In genomic region chr2:27654321-27655232, GRCm38 (mm10) we compare ENCODE assay signal across 1 mouse cellular context.
A peak's percentile ranks its signal among the peaks of the same experiment; 100 is the strongest.
TF ChIP-seq lines count a peak whose summit lies in the region.

No protein-coding gene starts in this region.

TF ChIP-seq in MEL, 35 proteins besides CTCF, POLR2A, EP300 and RAD21 (continued from another document):
- no peak for TF ChIP-seq SMC3 (IDR thresholded peaks at IDR 0.05; ENCODE audit: low read depth, low read length)
- no peak for TF ChIP-seq MAZ (IDR thresholded peaks at IDR 0.05; ENCODE audit: low read depth, low read length)
- TF ChIP-seq ZMIZ1 (IDR thresholded peaks at IDR 0.05; ENCODE audit: low read depth, low read length) = no peak
- TF ChIP-seq HCFC1 (IDR thresholded peaks at IDR 0.05; ENCODE audit: low read depth, low read length) = no peak
- TF ChIP-seq ZNF384 (IDR thresholded peaks at IDR 0.05; ENCODE audit: low read depth, low read length) = no peak
- TF ChIP-seq KAT2A (conservative IDR thresholded peaks at IDR 0.05; ENCODE audit: low read depth, low read length) = no peak
- no peak for TF ChIP-seq NELFE (IDR thresholded peaks at IDR 0.05; ENCODE audit: low read depth, low read length)
- TF ChIP-seq POLR2AphosphoS2 (IDR thresholded peaks at IDR 0.05; ENCODE audit: low read length) = no peak
- TF ChIP-seq ETS1 (IDR thresholded peaks at IDR 0.05; ENCODE audit: low read depth, low read length) = 0 out of 2 replicates have a peak, but pooled peaks have one; percentile 25
- no peak for TF ChIP-seq TBP (IDR thresholded peaks at IDR 0.05; ENCODE audit: low read depth, low read length)
- no peak for TF ChIP-seq MAFK (IDR thresholded peaks at IDR 0.05; ENCODE audit: borderline replicate concordance, low read depth, low read length)
- no peak for TF ChIP-seq ZKSCAN1 (IDR thresholded peaks at IDR 0.05; ENCODE audit: low read depth, low read length)
- no peak for TF ChIP-seq CHD2 (IDR thresholded peaks at IDR 0.05; ENCODE audit: low read length)
- peak; percentile 35; the same call in 1 of the 2 replicates for TF ChIP-seq TAL1 (IDR thresholded peaks at IDR 0.05; ENCODE audit: low read length)
- no peak for TF ChIP-seq MEF2A (IDR thresholded peaks at IDR 0.05; ENCODE audit: extremely low read depth, insufficient replicate concordance, low read depth, low read length, poor library complexity, severe bottlenecking)
- TF ChIP-seq MAX (IDR thresholded peaks at IDR 0.05; ENCODE audit: low read length) = no peak
- no peak for TF ChIP-seq POLR2AphosphoS5 (IDR thresholded peaks at IDR 0.05; ENCODE audit: borderline replicate concordance, low read depth, low read length)
- TF ChIP-seq MYC (IDR thresholded peaks at IDR 0.05; ENCODE audit: low read depth, low read length) = no peak
- no peak for TF ChIP-seq MYB (IDR thresholded peaks at IDR 0.05; ENCODE audit: low read depth, low read length)
- no peak for TF ChIP-seq JUND (IDR thresholded peaks at IDR 0.05; ENCODE audit: low read depth, low read length)
- peak; percentile 81 for TF ChIP-seq TCF12 (IDR thresholded peaks at IDR 0.05; ENCODE audit: low read depth, low read length)
- TF ChIP-seq MXI1 (IDR thresholded peaks at IDR 0.05; ENCODE audit: low read depth, low read length) = 0 out of 2 replicates have a peak, but pooled peaks have one; percentile 36
- no peak for TF ChIP-seq USF2 (IDR thresholded peaks at IDR 0.05; ENCODE audit: borderline replicate concordance in 1 of 2, insufficient read depth in 1 of 2, low read depth in 1 of 2, low read length in 2 of 2)
- no peak for TF ChIP-seq USF1 (IDR thresholded peaks at IDR 0.05; ENCODE audit: low read depth, low read length)
- peak; percentile 67 for TF ChIP-seq GATA1 (IDR thresholded peaks at IDR 0.05; ENCODE audit: low read depth, low read length)
- TF ChIP-seq ELF1 (IDR thresholded peaks at IDR 0.05; ENCODE audit: low read depth, low read length) = no peak
- no peak for TF ChIP-seq GABPA (IDR thresholded peaks at IDR 0.05; ENCODE audit: low read depth, low read length)
- no peak for TF ChIP-seq CHD1 (IDR thresholded peaks at IDR 0.05; ENCODE audit: low read depth, low read length)
- peak; percentile 53 for TF ChIP-seq SIN3A (IDR thresholded peaks at IDR 0.05; ENCODE audit: low read length)
- TF ChIP-seq E2F4 (IDR thresholded peaks at IDR 0.05; ENCODE audit: borderline replicate concordance, low read depth, low read length) = no peak
- TF ChIP-seq NRF1 (IDR thresholded peaks at IDR 0.05; ENCODE audit: insufficient read depth, low read depth, low read length, poor library complexity, severe bottlenecking) = no peak
- TF ChIP-seq RCOR1 (IDR thresholded peaks at IDR 0.05; ENCODE audit: low read depth, low read length) = peak; percentile 56; the same call in 1 of the 2 replicates
